Mouse (Mus musculus) heart, adult 2 months (tissue): ENCODE data around the gene Spag7. TPM values are rescaled to one million over a fixed set of nuclear protein-coding genes. Genes with fewer than 3 reads are reported as not detected.

ENCODE experiments used
- DNase-seq, 2 experiments: peaks; one replicate each; pipeline ENCODE4 v3.0.0; 2021
- H3K27ac ChIP-seq: fragments of 200-600 bp; 2 replicates; pipeline ENCODE4 v1.8.1; 2022
- H3K27me3 ChIP-seq: fragments of 200-500 bp; 2 replicates; pipeline ENCODE4 v1.6.1; 2012; ENCODE audit warnings: mild to moderate bottlenecking, low read length, inconsistent platforms, mixed read lengths; ENCODE audit not compliant: control insufficient read depth, insufficient read depth
- H3K36me3 ChIP-seq: fragments of 200-500 bp; 2 replicates; pipeline ENCODE4 v1.6.1; 2012; ENCODE audit warnings: low read length, inconsistent platforms; ENCODE audit not compliant: control insufficient read depth, insufficient read depth
- H3K4me1 ChIP-seq: fragments of 200-500 bp; 2 replicates; pipeline ENCODE4 v1.6.1; 2011; ENCODE audit warnings: low read length; ENCODE audit not compliant: control insufficient read depth, insufficient read depth
- H3K4me3 ChIP-seq: fragments of 200-600 bp; 2 replicates; pipeline ENCODE4 v1.8.1; 2022
- H3K79me2 ChIP-seq: fragments of 200-500 bp; replicated peaks from 2 replicates; pipeline ENCODE4 v1.6.1; 2012; ENCODE audit warnings: mild to moderate bottlenecking, inconsistent platforms, low read length, moderate library complexity, mixed read lengths; ENCODE audit not compliant: control insufficient read depth, insufficient read depth
- H3K9ac ChIP-seq: fragments of 200-500 bp; 2 replicates; pipeline ENCODE4 v1.6.1; 2012; ENCODE audit warnings: low read depth, mild to moderate bottlenecking, control low read depth, inconsistent platforms, low read length, mixed read lengths
- CTCF ChIP-seq: fragments of 200-600 bp; IDR thresholded peaks from 2 replicates; pipeline ENCODE4 v1.8.1; 2022; ENCODE audit warnings: antibody characterized with exemption, mild to moderate bottlenecking, moderate library complexity
- EP300 ChIP-seq: fragments of 200-500 bp; IDR thresholded peaks from 2 replicates; pipeline ENCODE4 v1.6.1; 2011; ENCODE audit warnings: low read depth, low read length, control low read depth; ENCODE audit not compliant: insufficient read depth
- POLR2A ChIP-seq: fragments of 200-500 bp; IDR thresholded peaks from 2 replicates; pipeline ENCODE4 v1.6.1; 2011; ENCODE audit warnings: mild to moderate bottlenecking, low read depth, low read length, control low read depth; ENCODE audit not compliant: insufficient read depth
- WGBS: fragments of 180-500 bp; shearing (Covaris S2); methylation state at CpG from one replicate; pipeline ENCODE4 v1.1.7; 2018; 5-methylcytosine and 5-hydroxymethylcytosine counted together
- intact Hi-C: fragments of 180-260 bp; cut with DNase I; formaldehyde crosslinking; loops from one replicate; pipeline ENCODE4 v1.15.1; 2025
- polyA plus RNA-seq: library from polyadenylated mRNA; depleted of rRNA; stranded (reverse); fragments of >200 nt; gene quantifications from 2 replicates; pipeline ENCODE4 v1.2.3, GENCODE M21; 2012
- total RNA-seq, 2 experiments: library from RNA; stranded (reverse); gene quantifications; 2 replicates each; pipeline ENCODE4 v1.2.3; 2021

Gene Spag7
- total and polyA plus RNA-seq, 3 experiments, result 72.9 to 99.4 (median 82.8) TPM

DNA sequence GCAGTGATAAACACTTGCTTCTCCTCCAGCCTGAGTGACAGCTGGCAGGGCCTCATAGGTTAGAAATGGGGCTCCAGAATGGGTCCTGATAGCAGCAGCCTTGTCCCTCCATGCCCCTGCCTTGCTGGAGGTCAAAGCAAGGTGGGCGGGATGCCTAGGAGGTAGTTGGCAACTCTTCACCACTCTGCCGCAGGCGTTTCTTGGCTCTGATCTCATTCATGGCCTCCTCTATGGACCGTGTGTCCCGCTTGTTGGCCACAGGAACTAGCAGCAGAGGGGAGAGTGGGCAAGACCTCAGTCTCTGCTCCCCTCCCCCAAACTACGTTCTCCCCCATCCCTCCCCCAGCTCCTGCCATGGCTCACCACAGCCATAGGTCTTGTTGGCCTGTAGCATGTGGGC lies 5.3 kb downstream of the Spag7 start:
- intact Hi-C loops, result no loop called here
- 65% methylated on average over 6 of the region's 6 CpGs for WGBS

GRCm38 (mm10) chr11:70663101-70663500 lies 6.1 kb downstream of the Spag7 start:
- Histone ChIP-seq H3K79me2 (no peaks in the 10 kb centered on the region), H3K27me3 (no peaks in the 10 kb centered on the region), H3K4me3 (no peak overlapping the region), H3K36me3 (peaks cover 16% of the 10 kb centered on the region), H3K9ac (no peak overlapping the region), H3K27ac (peak overlapping the region; percentile 51), H3K4me1 (peaks cover 2% of the 10 kb centered on the region)
- 75% methylated on average over 8 of the region's 8 CpGs for WGBS
- TF ChIP-seq EP300, result 0 out of 2 replicates have a peak, but pooled peaks have one; percentile 41
- TF ChIP-seq CTCF, result no peak
- TF ChIP-seq POLR2A, result peak; percentile 43
- intact Hi-C loops, result no loop called here
- no peak for DNase-seq

More for the DNA sequence above, 5.3 kb downstream of the Spag7 start:
- H3K27me3 ChIP-seq, result no peaks in the 10 kb centered on the region
- H3K4me1 ChIP-seq, result peaks cover 2% of the 10 kb centered on the region
- H3K4me3 ChIP-seq, result no peak overlapping the region
- TF ChIP-seq POLR2A (peak; percentile 39; the same call in 1 of the 2 replicates), CTCF (no peak), EP300 (0 out of 2 replicates have a peak, but pooled peaks have one; percentile 25)
- H3K79me2 ChIP-seq, result no peaks in the 10 kb centered on the region
- peaks cover 16% of the 10 kb centered on the region for H3K36me3 ChIP-seq
- H3K27ac ChIP-seq, result peak overlapping the region; percentile 55; the same call in 1 of the 2 replicates
- peak in 1 of 2 experiments; percentile 73 for DNase-seq
- no peak overlapping the region for H3K9ac ChIP-seq

GRCm38 (mm10) chr11:70660571-70660970 lies 8.6 kb downstream of the Spag7 start:
- DNase-seq, result no peak
- no peaks in the 10 kb centered on the region for H3K4me1 ChIP-seq
- H3K79me2 ChIP-seq, result no peaks in the 10 kb centered on the region
- 62% methylated on average over 8 of the region's 8 CpGs for WGBS
- H3K27ac ChIP-seq, result no peak overlapping the region; the same call in 1 of the 2 replicates
- TF ChIP-seq POLR2A (no peak), EP300 (no peak), CTCF (no peak)
- H3K4me3 ChIP-seq, result no peak overlapping the region
- H3K36me3 ChIP-seq, result peaks cover 16% of the 10 kb centered on the region
- H3K9ac ChIP-seq, result peak overlapping the region; percentile 23
- intact Hi-C loops, result no loop called here
- H3K27me3 ChIP-seq, result no peaks in the 10 kb centered on the region

- Histone ChIP-seq H3K36me3 (peaks cover 12% of the 10 kb centered on the region), H3K9ac (peak overlapping the region; percentile 38; the same call in 1 of the 2 replicates), H3K4me3 (peak overlapping the region; percentile 47; the same call in 1 of the 2 replicates), H3K27me3 (no peaks in the 10 kb centered on the region), H3K4me1 (no peaks in the 10 kb centered on the region), H3K27ac (peak overlapping the region; percentile 99; the same call in 1 of the 2 replicates), H3K79me2 (peaks cover 4% of the 10 kb centered on the region)
- DNase-seq, result no peak
- intact Hi-C loops, result no loop called here
- WGBS, result 58% methylated on average over 8 of the region's 8 CpGs
- no peak for TF ChIP-seq POLR2A
- TF ChIP-seq CTCF, result no peak
- TF ChIP-seq EP300, result no peak
Observed at GRCm38 (mm10) chr11:70658942-70659341, 10.3 kb downstream of the Spag7 start.

DNA sequence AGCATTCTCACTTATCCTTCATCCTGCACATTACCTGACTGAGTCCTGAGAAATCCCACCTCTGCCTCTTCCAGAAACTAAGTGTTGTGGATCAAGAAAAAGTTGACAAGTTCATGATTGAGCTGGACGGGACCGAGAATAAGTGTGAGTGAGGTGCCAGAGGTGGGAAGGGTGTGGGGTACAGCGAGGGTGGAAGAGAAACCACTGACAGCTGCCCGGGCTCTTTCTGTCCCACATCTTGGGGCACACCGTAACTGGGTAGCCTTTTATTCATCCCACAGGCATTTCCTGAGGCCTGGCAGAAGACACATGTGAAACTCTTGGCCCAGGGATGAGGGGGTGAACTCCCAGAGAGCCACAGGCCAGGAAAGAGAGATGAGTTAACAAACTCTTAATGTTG lies 10.7 kb downstream of the Spag7 start:
- DNase-seq, result no peak
- TF ChIP-seq EP300 (no peak), POLR2A (no peak), CTCF (no peak)
- intact Hi-C loops, result no loop called here
- no peaks in the 10 kb centered on the region for H3K4me1 ChIP-seq
- peak overlapping the region; percentile 13 for H3K9ac ChIP-seq
- H3K27ac ChIP-seq, result peak overlapping the region; percentile 99
- H3K79me2 ChIP-seq, result peaks cover 4% of the 10 kb centered on the region
- WGBS, result 56% methylated on average over 5 of the region's 5 CpGs
- H3K36me3 ChIP-seq, result peaks cover 12% of the 10 kb centered on the region
- peak overlapping the region; percentile 47 for H3K4me3 ChIP-seq
- H3K27me3 ChIP-seq, result no peaks in the 10 kb centered on the region

- H3K27ac ChIP-seq, result peak overlapping the region; percentile 99
- DNase-seq, result no peak
- H3K79me2 ChIP-seq, result peaks cover 4% of the 10 kb centered on the region
- no peak for TF ChIP-seq POLR2A
- no peak for TF ChIP-seq EP300
- TF ChIP-seq CTCF, result no peak
- H3K4me3 ChIP-seq, result peak overlapping the region; percentile 47
- H3K4me1 ChIP-seq, result no peaks in the 10 kb centered on the region
- H3K9ac ChIP-seq, result peak overlapping the region; percentile 13
- no peaks in the 10 kb centered on the region for H3K27me3 ChIP-seq
- 52% methylated on average over 9 of the region's 9 CpGs for WGBS
- peaks cover 13% of the 10 kb centered on the region for H3K36me3 ChIP-seq
- intact Hi-C loops, result no loop called here
Observed at GRCm38 (mm10) chr11:70657991-70658390, 11.2 kb downstream of the Spag7 start.
